Mouse (Mus musculus): ENCODE measurements at regions not wholly inside any gene's neighbourhood (a gene's known extent, or its start where the extent isn't known, plus 50 kb on each side); places are given as distances from the start of the nearest gene placed in this dataset.

DNA sequence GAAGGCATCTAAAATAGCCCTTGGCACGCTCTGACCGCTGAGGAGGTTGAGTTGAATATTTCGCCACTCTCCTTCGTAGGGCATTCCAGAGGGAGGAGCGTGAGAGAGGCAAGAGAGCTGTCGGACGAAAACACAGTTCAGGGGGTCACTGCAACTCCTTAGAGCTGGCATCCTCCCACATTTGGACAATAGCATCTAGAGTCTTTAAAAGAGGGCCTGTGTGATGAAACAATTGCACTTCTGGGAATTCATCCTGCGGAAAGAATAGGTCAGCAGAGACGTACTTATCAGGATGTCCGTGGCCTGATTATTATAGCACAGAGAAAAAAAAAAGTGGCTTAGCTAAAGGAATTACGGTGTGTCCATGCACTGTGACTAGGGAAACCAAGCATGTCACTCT, 156.8 kb downstream of the Efnb1 start:
- intact Hi-C loops (cut with DNase I), result no loop called here
- DNase-seq, result no peak

DNA sequence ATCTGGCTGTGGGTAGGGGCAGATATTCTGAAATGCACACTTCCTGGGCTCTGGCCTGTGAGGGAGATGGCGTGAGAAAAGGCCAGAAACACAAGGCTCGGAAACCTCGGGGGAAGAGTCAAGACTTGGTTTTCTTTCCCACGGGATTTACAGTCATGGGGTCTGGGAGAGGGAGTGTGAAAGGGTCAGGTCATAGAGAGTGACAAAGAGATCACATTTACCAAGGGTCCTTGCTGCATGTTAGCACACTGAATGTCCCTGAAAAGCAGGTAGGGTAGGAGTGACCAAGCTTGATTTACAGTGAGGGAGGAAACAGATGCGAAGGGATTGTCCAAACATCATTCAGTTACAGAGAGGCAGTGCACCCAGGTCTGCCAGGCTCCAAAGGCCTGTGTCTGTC, 156.0 kb downstream of the Efnb1 start:
- no peak for DNase-seq
- intact Hi-C loops (cut with DNase I), result no loop called here

DNA sequence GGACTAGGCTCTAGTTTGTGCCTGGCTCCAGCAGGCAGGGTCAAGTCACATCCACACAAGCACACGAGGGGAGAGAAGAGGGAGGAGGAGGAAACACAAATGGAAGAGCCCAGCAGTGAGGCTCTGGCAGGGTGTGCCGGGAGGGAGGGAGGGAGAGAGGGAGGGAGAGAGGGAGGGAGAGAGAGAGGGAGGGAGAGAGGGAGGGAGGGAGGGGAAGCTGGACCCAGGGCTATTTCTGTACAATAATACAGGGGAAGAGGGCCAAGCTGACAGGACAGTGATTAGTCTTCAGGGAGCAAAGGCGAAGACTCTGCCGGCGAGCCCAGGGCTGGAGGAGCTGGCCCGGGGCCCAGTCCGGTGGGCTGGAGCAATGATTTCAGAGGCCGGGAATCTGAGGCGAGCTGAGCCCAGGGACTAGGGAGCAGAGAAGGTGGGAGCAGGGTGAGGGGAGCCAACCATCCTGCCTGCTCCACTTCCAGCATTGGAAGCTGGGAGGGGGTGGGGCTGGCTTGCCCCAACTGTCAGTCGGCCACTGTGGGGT, 155.6 kb downstream of the Efnb1 start:
- intact Hi-C loops (cut with DNase I), result no loop called here
- peak; percentile 51 for DNase-seq

DNA sequence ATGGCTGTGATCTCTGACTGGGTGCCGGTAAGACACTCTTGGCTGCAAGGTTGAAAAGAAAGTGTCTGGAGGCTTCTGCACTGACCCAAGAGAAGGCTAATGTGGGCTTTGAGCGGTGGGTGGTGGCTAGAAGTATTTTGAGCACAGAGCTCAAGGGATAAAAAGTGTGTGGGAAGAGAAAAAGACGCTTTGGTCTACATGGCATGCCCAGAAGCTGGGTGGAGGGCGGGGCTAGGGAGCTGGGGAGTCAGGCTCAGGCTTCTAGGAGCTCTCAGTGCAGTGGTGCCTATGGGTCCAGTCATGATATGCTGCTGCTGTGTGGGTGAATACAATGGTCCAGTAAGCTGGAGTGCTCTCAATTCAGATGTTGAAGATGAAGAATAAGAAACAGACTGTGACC, 152.1 kb downstream of the Efnb1 start:
- no peak for DNase-seq
- intact Hi-C loops (cut with DNase I), result no loop called here

DNA sequence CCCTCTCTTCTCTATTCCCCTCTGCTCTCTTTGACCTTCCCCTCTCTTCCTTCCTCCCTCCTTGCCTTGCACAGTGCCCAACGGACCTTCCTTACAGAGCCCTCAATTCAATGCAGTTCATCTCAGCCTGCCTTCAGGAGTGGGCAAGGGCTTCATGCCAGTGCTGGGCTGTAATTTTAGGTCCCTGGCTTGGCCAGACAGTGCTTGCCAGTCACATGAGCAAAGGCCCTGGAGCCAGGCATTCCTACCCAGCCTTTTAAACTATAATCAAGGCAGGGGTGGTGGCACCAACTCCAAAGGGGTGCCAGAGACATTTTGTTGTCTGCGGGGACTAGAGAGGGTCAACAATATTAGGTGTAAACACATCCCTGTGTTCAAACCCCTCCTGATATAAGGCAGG, 150.9 kb downstream of the Efnb1 start:
- intact Hi-C loops (cut with DNase I), result no loop called here
- no peak for DNase-seq

DNA sequence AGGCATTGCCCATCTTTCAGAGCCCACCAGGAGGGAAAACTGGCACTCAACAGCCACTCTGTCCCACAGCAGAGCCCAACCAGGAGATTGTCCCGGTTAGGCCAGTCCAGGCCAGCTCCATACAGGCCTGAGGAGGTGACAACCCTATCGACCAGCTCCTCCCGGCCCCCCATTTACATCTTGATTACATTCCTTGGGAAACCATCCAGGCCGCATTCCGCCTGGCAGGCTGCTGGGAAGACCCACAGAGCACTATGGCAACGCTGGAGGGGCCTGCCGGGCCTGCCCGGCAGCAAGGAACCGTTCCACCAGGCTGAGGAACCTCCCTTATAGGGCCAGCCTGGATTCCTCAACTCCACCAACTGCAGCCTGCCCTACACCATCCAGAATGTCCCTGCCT, 149.7 kb downstream of the Efnb1 start:
- intact Hi-C loops (cut with DNase I), result no loop called here
- DNase-seq, result peak; percentile 77

DNA sequence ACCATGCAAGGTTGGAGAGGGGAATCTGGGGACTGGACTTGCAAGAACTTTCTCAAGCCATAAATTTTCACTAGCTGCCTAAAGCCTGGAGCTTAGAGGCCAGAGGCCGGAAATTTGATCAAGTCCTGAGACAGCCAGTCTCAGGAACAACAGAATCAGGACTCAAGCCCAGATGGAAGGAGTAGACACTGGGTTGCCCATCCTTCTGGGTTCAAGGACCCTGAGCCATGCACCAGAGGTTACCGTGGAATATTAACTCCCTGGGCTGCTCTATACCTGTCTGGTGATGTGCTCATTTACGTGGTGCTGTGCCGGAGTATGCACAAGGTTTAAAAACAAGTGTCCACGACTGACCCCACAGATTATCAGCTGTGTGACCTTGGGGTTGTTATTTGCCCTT, 145.1 kb downstream of the Efnb1 start:
- no peak for DNase-seq
- intact Hi-C loops (cut with DNase I), result no loop called here

DNA sequence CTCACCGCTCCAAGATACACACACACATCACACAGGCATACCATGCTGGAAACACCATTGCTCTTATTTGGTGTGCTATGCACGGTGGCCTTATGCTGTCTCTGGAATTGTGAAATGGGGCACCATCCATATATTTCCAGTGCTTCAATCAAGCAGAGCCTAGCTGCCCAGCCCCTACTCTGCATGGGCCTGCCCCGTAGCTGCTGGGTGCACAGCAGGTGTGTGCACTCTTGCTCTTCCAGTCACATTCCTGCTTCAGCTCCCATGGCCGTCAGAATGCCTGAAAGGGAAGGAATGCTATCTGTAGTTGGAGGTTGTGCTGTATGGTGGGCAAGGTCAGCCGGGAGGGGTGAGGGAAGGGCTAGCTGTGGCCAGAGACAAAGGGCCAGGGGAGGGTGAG, 144.6 kb downstream of the Efnb1 start:
- no peak for DNase-seq
- intact Hi-C loops (cut with DNase I), result no loop called here

DNA sequence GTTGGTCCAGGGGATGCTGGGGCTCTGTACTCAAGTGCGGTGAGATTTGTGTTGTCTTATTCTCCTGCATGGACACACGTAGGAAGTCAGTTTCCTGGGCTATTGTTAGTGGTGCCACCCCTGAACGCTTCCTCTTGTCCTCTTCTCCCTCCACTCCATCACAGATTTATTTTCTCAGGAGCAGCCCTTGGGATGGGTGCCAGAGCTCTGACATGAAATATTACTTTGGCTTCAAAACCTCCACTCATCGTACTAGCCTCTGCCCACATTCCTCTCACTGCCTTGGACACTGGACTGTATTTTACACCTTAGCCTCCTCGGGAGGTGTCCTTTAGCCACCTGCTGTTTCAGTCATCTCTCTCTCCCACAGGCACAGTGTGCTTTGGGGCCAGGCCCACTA, 139.6 kb downstream of the Efnb1 start:
- no peak for DNase-seq
- intact Hi-C loops (cut with DNase I), result no loop called here

DNA sequence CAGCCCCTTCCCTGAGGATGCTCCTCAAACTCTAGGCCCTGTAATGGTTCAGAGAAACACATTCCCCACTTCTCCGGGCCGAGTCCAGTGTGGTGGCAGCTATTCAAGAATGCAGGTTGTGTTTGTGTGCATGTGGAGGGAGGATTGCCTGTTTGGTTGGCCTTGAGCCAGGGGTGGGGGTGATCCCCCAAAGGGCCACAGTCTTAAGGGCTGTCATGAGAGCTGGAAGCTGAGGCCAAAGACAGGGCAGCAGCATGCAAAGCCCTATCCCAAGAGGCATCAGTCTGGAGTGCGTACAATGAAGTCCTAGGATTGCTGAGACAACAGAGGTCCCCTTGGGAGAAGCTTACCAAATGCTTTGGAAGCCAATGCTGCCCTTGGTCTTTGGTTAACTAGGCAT, 136.0 kb downstream of the Efnb1 start:
- intact Hi-C loops (cut with DNase I), result no loop called here
- no peak for DNase-seq

DNA sequence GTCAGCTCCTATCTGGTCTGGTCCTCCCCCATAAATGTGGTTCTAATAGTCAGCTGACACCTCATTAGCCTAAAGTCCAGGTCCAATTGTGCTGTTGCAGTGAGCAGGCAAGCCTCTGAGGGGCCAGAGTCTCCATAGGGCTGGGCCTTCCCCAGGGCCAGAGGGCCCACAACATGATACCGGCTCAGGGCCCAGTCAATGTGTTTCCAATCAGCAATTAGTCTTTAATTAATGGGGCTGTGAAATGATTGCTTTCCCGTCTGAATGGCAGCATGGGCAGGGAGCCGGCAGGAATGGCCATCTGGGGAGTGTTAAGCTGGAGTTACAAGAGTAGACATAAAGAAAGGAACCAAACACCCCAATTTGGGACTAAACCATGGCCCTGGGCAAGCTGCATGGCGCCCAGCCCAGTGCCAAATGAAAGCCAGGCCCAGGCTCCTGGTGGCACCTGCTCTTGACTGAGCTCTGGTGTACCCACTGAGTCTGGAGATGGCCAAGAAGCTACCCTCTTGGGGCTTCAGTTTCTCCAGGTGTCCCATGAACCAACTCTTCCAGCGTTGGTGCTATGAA, 113.2 kb downstream of the Efnb1 start:
- intact Hi-C loops (cut with DNase I), result no loop called here
- DNase-seq, result no peak

DNA sequence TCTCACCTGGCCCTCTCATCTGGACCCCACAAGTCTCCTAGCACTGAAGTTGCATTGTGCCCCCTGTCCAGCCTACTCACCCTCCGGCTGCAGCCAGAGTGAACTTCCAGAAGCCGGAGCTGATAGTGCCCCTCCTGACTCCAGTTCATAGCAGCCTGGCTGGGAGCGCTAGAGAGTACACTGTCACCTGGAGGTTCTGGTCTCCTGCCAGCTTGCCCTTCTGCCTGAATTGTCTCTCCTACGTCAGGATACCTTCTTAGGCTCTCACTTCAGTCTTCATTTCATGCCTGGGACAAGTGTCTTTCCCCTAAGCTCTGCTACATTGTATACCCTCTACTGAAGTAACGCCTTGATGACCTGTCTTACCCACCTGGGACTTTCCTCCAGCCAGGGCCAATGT, 112.3 kb downstream of the Efnb1 start:
- intact Hi-C loops (cut with DNase I), result no loop called here
- no peak for DNase-seq

DNA sequence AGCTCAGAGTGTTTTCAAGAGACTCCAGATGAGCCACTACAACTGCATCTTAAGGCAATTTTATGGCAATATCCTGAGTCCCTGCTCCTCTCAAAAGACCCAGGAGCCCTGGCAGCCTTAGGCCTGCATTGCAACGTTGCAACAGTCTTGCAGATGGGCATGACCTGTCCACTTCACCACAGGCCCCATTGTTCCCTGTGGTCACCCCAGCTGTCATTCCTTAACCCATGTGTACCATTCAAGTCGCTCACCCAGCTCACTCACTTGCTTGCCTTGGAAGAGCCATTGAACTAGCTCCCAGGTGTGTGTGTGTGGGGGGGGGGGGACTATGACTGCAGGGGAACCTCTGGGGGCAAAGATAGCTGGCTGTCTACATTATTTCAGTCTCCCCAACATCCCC, 110.8 kb downstream of the Efnb1 start:
- DNase-seq, result peak; percentile 30
- intact Hi-C loops (cut with DNase I), result no loop called here

DNA sequence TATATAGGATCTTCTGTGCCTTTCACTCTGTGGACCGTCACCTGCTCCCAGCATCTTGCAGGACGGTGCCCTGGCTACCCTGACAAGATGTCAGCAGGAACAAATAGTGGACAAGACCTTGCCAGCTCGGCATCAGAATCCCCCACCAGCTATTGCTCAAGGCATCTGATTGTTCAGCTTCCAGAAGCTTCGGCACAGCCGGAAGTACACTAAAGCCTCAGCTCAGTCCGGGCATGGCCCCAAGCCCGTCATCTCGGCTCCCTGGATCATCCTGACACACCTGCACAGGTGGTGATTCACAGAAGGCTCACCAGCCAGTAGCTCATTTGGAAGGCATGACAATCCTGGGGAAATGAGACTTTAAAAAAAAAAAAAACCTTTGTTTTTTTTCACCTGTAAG, 110.1 kb downstream of the Efnb1 start:
- intact Hi-C loops (cut with DNase I), result no loop called here
- DNase-seq, result peak; percentile 20

DNA sequence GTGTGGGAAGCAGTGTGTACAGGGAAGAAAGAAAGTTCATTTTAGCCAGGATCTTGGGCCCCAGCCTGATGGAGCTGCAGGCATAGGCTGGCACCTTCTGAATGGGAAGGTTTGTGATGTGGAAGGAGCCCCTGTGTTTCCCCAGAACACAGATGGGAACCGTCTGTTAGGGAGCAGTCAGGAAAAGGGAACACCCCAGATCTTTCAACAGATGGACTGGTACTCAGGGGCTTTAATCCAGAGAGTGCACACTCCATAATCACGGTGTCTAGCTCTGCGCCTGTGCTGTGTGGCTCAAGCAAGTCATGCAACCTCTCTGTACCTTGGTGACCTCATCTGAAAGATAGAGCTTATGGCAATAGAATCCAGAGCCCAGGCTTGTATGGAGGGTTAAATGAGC, 109.6 kb downstream of the Efnb1 start:
- no peak for DNase-seq
- intact Hi-C loops (cut with DNase I), result no loop called here

DNA sequence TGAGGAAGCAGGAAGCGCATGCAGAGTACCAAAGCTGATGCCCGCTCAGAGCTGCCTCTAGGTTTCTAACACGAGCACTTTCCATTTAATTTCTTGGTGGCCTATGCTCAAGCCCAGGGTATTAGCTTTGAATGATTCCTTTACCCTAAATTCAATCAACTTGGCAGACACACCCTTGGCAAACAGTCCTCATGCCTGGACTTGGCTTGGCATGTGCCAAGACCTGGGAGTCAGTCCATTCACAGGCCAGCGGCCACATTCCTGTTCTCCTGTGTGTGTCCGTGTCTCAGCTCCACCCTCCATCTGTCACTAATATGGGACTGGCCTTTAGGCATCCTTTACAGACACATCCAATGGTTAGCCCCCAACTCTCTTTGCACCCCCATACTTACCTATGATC, 107.3 kb downstream of the Efnb1 start:
- no peak for DNase-seq
- intact Hi-C loops (cut with DNase I), result no loop called here

DNA sequence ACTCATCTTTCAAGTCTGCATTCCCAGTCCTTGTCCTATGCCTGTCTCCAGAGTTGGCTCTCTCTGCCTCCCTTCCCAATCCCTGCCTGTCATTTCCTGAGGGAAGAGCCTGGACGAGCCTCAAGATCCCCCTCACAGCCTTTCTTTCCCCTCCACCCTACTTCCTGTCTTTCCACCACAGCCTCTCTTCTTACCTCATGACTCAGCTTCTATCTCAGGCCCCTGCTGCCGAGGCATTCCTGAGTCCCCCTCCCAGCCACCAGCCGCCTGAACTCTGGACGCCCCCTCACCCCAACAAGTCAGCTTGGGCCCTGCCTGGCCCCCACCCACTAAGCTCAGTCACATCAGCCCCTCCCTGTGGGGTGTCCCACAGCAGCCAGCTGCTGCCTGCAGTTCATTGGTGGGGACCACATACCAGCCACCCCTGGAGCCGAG, 105.8 kb downstream of the Efnb1 start:
- intact Hi-C loops (cut with DNase I), result no loop called here

DNA sequence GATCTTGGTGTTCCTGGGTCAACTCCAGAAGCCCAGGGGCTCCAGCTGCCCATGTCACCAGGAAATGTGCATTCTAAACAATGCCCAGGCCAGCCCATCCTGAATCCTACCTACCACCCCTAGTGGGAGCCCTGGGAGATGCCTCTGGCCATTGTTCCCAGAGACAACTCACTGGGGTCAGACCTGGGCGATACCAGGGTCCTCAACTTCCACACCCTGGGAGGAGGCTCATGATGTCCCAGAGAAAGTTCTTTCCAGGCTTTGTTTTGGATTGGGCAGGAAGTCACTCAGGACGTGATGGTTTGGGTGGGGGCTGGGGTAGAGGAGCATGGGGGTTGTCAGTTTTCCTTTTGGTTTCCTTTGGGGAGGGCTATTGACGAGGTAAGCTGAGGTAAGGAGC, 97.1 kb downstream of the Efnb1 start:
- intact Hi-C loops (cut with DNase I), result no loop called here

More for the DNA sequence above, 105.8 kb downstream of the Efnb1 start:
- DNase-seq, result no peak

DNA sequence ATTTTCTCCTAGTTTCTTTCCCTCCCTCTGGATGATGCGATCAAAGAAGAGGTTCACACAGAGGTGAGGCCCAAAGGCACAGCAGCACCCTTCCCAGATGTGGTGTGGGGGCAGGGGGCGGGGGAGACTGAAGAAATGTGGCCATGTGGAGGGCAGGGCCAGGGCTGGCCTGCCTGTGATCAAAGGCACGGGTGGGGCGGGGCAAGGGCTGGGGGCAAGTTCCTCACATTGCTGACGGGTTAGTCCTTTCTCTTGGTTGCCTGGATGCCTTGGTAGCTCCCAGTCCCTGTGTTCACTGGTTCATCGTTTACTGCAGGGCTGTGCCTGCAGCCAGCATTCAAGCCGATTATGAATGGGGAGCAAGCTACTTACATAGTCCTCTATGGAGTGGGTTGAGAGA, 96.4 kb downstream of the Efnb1 start:
- no peak for DNase-seq
- intact Hi-C loops (cut with DNase I), result no loop called here

More for the DNA sequence above, 97.1 kb downstream of the Efnb1 start:
- no peak for DNase-seq

DNA sequence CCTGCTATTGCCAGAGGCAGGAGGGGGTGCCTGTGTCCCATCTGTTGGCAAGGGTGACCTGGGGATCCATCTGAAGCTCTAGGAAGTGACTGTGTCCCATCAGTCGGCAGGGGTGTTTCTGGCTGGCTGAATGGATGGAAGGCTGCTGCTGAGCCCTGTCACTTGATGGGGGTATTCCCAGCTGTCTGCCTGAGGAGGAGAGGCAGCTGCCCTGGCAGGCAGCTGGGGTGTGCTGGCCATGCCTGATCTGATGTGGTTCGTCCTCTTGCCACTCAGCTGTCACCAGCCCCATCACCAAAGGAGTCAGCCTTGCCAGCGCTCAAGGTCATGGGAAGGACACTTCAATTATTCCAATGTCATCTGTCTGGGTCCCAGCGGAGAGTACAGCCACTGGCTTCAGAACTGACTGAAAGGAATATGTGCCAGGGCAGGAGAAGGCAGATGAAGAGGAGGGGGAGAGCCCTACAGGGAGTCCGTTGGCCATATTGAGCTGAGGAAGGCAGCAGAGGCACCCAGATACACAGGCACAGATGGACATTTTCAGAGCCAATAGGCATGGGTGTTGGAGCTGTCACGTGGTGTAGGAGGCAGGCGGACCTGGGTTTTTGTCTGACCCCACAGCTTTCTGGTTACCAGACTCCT, 89.3 kb downstream of the Efnb1 start:
- DNase-seq, result peak; percentile 58
- intact Hi-C loops (cut with DNase I), result no loop called here

DNA sequence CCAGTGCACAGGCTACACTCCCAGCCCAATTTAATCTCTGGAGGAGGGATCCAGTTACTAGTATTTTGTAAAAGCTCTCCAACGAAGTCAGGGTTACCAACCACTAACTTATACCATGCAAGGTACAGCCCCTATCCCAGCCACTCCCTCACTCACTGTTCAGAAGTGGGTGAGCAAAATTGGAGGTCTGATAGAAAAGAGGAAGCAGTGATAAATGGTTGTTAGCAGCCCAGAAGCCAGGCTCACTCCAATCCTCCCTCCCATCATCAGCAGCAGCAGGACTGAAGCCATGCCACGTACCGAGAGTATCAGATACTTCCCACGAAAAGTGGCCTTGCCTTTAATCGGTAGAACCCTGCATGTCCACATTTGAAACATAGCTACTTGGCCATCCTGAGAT, 86.1 kb downstream of the Efnb1 start:
- DNase-seq, result no peak
- intact Hi-C loops (cut with DNase I), result no loop called here

DNA sequence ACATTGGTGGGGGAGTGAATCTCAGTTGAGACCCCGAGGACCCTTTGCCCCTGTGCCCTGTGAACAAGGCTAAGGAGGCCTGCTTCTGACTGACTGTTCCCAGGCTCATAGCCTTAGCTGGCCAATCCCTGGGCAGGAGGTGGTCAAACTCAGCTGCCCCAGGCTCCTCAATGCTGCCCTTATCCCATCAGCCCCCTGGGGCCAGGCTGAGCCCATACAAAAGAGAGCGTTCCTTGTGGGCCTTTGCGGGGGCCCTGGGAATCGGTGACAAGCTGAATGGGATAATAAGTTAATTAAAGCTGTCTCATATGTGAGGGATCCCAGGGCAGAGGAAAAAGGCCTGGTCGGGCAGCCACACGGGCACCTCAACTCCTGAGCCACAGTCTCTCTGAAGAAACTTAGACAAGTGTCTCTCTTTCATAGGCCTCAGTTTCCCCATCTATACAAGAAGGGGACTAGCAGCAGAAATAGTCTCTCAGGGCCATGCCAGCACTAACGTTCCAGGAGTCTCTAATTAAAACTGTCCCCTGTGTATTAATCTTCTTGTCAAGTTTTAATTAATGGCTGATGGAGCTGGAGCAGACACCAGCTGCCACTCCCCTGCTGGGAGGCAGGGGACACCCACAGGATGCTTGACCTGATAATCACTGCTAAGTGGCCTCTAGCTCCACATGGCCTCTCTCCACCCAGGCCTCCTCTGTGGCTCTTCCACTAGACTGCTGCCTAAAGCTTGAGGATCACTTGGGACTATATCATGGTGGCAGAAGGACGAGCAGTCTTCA, 84.9 kb downstream of the Efnb1 start:
- no peak for DNase-seq

More for the DNA sequence above, 84.9 kb downstream of the Efnb1 start:
- intact Hi-C loops (cut with DNase I), result no loop called here

Measured in left cerebral cortex, postnatal 4 days (tissue).